ENCODE assay signal across 20 mouse cellular contexts in the genomic region with DNA sequence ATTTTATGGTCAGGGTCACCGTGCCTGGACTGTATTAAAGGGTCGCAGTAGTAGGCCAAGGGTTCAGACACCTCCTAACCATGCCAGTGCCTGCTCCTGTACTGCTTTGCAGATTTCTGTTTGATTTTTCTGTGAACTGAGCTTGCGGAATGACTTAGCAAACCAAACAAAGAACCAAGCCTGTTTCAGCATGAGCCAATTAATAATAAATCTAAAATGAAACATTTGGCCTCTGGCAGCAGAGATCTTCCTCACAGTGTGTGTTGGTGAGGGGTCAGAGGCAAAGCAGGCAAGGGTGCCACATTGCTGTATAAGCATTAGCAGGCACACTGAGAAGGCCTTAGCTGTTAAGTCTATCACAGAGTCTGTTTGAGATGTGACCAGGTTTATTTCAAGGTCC.
"Had no signal": no experiment of that assay in that cellular context is flagged by ENCODE, and none has a peak within 500 bp of the region (broad histone marks: within the 10 kb centered on the region; RNA-seq: fewer than 3 reads in every experiment).

No protein-coding gene starts in this region.

- H3K27ac ChIP-seq: midbrain, embryonic 10.5 days; midbrain, embryonic 12.5 days; neural tube, embryonic 13.5 days; neural tube, embryonic 15.5 days; stomach, embryonic 15.5 days had no signal

- H3K27me3 ChIP-seq: midbrain, embryonic 12.5 days; neural tube, embryonic 13.5 days; neural tube, embryonic 15.5 days; stomach, embryonic 15.5 days had no signal

- DNase-seq: lung, adult 18-20 months; lung, embryonic 14.5 days; lung, postnatal 10 days; lung, postnatal 4 days; midbrain, embryonic 14.5 days; retina, postnatal 1 day; right cerebral cortex, adult 18-20 months; right cerebral cortex, postnatal 25 days; right cerebral cortex, postnatal 4 days; spleen, adult 18-20 months; thymus, adult 18-20 months; thymus, postnatal 14 days; thymus, postnatal 4 days had no signal

- H3K36me3 ChIP-seq: midbrain, embryonic 10.5 days; midbrain, embryonic 12.5 days; neural tube, embryonic 13.5 days; neural tube, embryonic 15.5 days; stomach, embryonic 15.5 days had no signal

- H3K9ac ChIP-seq: lung, embryonic 14.5 days; midbrain, embryonic 12.5 days; neural tube, embryonic 13.5 days; neural tube, embryonic 15.5 days; stomach, embryonic 15.5 days had no signal

- H3K4me2 ChIP-seq: lung, embryonic 14.5 days; midbrain, embryonic 12.5 days; neural tube, embryonic 13.5 days; neural tube, embryonic 15.5 days; stomach, embryonic 15.5 days had no signal

- H3K4me1 ChIP-seq: midbrain, embryonic 10.5 days; midbrain, embryonic 12.5 days; neural tube, embryonic 13.5 days; neural tube, embryonic 15.5 days had no signal

- H3K4me3 ChIP-seq: midbrain, embryonic 10.5 days; midbrain, embryonic 12.5 days; myocyte; neural tube, embryonic 13.5 days; neural tube, embryonic 15.5 days; stomach, embryonic 15.5 days had no signal

- H3K9me3 ChIP-seq: midbrain, embryonic 10.5 days; midbrain, embryonic 12.5 days; neural tube, embryonic 13.5 days; neural tube, embryonic 15.5 days; stomach, embryonic 15.5 days had no signal

- ATAC-seq: midbrain, embryonic 16.5 days had no signal
